Mouse (Mus musculus) kidney, adult 2 months (tissue): ENCODE results near the gene Itgad. TPM values are rescaled to one million over a fixed set of nuclear protein-coding genes. Genes with fewer than 3 reads are reported as not detected.

Experiments
- DNase-seq: peaks from one replicate; pipeline ENCODE4 v3.0.0; 2021
- H3K27ac ChIP-seq: fragments of 200-500 bp; 2 replicates; pipeline ENCODE4 v1.5.1; 2012; ENCODE audit warnings: low read depth, low read length, control low read depth, inconsistent platforms; ENCODE audit not compliant: insufficient read depth
- H3K27me3 ChIP-seq: fragments of 200-500 bp; replicated peaks from 2 replicates; pipeline ENCODE4 v1.6.1; 2012; ENCODE audit warnings: mild to moderate bottlenecking, moderate library complexity, low read length, inconsistent platforms; ENCODE audit not compliant: control insufficient read depth, insufficient read depth
- H3K36me3 ChIP-seq: fragments of 200-500 bp; 2 replicates; pipeline ENCODE4 v1.6.1; 2012; ENCODE audit warnings: mild to moderate bottlenecking, moderate library complexity, low read length, inconsistent platforms; ENCODE audit not compliant: control insufficient read depth, insufficient read depth
- H3K4me1 ChIP-seq: fragments of 200-500 bp; 2 replicates; pipeline ENCODE4 v1.6.1; 2011; ENCODE audit warnings: low read length; ENCODE audit not compliant: control insufficient read depth, insufficient read depth
- H3K4me3 ChIP-seq: fragments of 200-500 bp; 2 replicates; pipeline ENCODE4 v1.5.1; 2011; ENCODE audit warnings: mild to moderate bottlenecking, low read depth, low read length, control low read depth; ENCODE audit not compliant: insufficient read depth
- CTCF ChIP-seq: fragments of 200-500 bp; conservative IDR thresholded peaks from 2 replicates; pipeline ENCODE4 v1.5.1; 2011; ENCODE audit warnings: low read depth, mild to moderate bottlenecking, control low read depth, low read length, moderate library complexity, mixed read lengths; ENCODE audit not compliant: insufficient read depth, insufficient read length
- POLR2A ChIP-seq: fragments of 200-500 bp; IDR thresholded peaks from one replicate; pipeline ENCODE4 v1.6.1; 2011; ENCODE audit warnings: low read depth, low read length, control low read depth
- WGBS: fragments of 180-500 bp; shearing (Covaris S2); methylation state at CpG from one replicate; pipeline ENCODE4 v1.1.7; 2018; 5-methylcytosine and 5-hydroxymethylcytosine counted together
- polyA plus RNA-seq: library from polyadenylated mRNA; depleted of rRNA; stranded (reverse); fragments of >200 nt; gene quantifications from 2 replicates; pipeline ENCODE4 v1.2.3, GENCODE M21; 2012

The Itgad gene
- polyA plus RNA-seq, 1 experiment, result 0.05 TPM

DNA sequence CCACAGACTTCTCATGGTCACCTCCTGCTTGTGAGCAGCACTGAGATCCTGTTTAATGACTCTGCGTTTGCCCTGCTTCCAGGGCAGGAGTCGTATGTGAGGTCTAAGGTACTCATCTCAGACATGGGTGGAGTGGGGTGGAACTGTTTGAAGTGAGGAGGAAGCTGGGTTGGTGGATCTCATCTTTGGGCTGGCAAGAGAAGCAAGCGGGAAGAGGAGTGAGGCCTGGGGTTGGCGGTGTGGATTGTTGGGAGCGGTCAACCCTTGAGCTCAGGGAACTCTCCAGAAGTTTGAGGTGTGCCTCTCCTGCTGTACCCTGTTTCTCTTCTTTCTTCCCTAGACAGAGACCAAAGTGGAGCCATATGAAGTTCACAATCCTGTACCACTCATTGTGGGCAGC is 37.8 kb upstream of the Itgad start:
- TF ChIP-seq POLR2A, result no peak
- TF ChIP-seq CTCF, result no peak
- H3K27ac ChIP-seq, result no peak overlapping the region
- no peaks in the 10 kb centered on the region for H3K4me1 ChIP-seq
- no peaks in the 10 kb centered on the region for H3K36me3 ChIP-seq
- no peaks in the 10 kb centered on the region for H3K27me3 ChIP-seq
- DNase-seq, result no peak
- WGBS, result 87% methylated on average over 5 of the region's 5 CpGs
- no peak overlapping the region for H3K4me3 ChIP-seq

DNA sequence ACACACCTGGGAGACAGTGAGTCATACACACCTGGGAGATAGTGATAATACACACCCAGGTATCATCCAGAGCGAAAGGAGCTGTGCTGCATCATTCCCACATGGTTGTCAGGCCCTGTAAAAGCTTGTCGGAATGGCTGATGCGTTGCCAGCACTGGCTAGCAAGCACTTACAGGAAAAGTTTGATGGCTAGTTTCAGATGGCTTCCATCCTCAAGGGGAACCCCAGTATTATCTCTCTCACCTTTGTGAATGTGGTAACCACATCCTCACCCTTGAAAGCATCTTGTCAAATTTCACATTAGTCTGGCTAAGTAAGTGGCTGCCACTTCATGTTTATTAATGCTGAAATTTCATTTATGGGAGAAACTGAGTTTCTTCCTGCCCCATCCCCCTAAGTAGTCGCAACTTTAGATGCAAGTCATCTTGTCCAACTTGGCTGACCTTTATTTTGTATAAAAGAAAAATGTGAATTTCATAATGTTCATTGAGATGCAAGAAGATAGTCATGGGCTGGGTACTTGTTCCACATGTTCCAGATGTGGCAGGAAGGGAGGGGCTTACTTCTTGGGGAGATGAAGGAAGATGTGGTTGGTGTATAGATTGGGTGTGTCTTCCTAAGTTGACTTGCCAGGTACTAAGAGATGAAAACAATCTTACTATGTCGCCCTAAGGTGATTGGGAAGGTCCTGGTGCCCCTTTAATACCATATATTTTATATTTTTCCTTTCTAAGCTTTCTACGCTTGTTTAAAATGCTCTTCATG is 34.3 kb upstream of the Itgad start:
- no peaks in the 10 kb centered on the region for H3K36me3 ChIP-seq
- TF ChIP-seq POLR2A (no peak), CTCF (no peak)
- DNase-seq, result no peak
- H3K27me3 ChIP-seq, result no peaks in the 10 kb centered on the region
- H3K4me3 ChIP-seq, result no peak overlapping the region
- H3K27ac ChIP-seq, result no peak overlapping the region
- H3K4me1 ChIP-seq, result no peaks in the 10 kb centered on the region
- WGBS, result 87% methylated on average over 6 of the region's 6 CpGs

DNA sequence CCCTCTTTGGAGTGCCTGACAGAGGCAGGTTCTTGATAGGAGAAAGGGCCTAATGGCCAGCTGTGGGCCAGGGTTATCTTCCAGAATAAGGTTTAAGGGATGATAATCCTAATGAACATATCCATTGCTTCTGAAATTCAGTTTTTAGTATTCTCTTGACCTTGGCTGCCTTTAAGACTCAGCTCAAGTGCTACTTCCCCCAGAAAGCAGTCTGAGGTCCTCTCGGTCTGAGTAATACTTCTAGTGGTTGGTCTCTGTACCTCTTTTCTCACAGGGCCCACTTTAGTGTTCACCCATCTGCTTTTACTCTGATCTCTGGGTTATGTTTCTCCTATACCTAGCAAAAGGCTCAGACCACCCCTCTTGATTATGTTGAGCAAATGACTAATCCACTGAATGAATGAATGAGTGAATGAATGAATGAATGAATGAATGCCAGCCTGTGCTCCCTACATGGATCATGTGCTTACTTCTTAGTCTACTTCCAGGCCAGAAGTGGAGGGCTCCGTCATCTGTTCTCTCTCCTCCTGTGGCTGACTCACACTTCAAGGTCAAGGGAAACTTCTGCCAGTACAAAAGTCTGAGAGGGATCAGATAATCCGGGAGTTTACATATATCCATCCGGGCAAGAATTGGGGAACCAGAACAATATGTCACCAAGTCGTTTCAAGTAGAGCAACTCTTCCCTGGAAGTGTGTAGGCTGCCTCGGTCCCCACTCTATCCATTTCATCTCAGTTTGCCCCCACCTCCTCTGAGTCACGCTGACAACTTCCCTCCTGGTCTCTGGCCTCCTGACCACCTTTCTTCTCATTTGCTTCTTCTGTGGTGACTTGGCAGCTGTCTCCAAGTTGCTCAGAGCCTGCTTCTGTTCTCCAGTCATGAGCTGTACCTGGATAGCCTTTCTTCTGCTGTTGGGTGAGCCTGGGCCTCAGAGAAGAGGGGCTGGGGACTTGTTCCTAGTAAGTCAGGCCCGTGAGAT is 25.1 kb upstream of the Itgad start, which contains the start of gene Itgax:
Gene Itgax, plus strand, starts transcription at position 807 of the 980 bp plus-strand sequence.
- Histone ChIP-seq H3K36me3 (no peaks in the 10 kb centered on the region), H3K4me1 (no peaks in the 10 kb centered on the region), H3K27ac (no peak within 1 kb of the TSS), H3K27me3 (no peaks in the 10 kb centered on the region), H3K4me3 (no peak within 1 kb of the TSS)
- no peak for TF ChIP-seq POLR2A
- no peak for TF ChIP-seq CTCF
- DNase-seq, result no peak
- 74% methylated on average over 8 of the region's 8 CpGs for WGBS

DNA sequence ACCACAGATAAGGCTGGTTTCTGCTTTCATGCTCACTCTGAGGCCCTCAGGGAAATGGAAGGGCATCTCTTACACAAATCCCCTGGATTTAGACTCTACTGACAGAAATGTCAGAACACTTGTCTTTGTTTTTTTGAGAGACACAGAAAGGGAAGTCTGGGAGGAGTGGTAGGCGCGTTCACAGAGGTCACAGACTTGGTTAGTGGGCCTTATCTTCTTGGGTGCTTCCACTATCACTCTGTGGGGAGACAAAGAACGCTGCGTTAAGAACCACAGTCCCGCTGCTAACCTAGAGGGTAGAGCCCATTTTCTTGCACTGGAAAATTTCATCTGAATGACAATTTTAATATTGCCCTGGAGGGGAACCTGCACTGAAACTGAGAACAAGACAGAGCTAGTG is 22.0 kb upstream of the Itgad start:
- H3K27me3 ChIP-seq, result no peaks in the 10 kb centered on the region
- H3K36me3 ChIP-seq, result no peaks in the 10 kb centered on the region
- H3K4me3 ChIP-seq, result no peak overlapping the region
- no peaks in the 10 kb centered on the region for H3K4me1 ChIP-seq
- 85% methylated on average over 5 of the region's 5 CpGs for WGBS
- DNase-seq, result no peak
- no peak overlapping the region for H3K27ac ChIP-seq
- TF ChIP-seq CTCF (no peak), POLR2A (no peak)

DNA sequence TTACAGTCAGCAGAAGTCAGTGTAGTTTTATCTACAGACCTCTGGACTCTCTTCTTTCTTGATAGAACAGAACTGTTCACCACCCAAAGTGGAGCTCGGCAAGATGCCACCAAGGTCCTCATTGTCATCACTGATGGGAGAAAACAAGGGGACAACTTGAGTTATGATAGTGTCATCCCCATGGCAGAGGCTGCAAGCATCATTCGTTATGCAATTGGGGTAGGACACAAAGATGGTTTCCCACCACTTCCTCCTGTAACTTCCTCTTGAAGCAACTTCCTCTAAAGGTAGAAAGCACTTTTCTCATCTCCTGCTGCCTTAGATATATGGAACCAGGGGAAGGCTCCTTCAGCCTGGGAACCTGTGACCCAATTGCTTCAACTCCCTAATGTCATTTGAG is 20.6 kb upstream of the Itgad start:
- H3K4me1 ChIP-seq, result no peaks in the 10 kb centered on the region
- H3K4me3 ChIP-seq, result no peak overlapping the region
- WGBS, result 78% methylated on average over 2 of the region's 2 CpGs
- TF ChIP-seq POLR2A (no peak), CTCF (no peak)
- no peak overlapping the region for H3K27ac ChIP-seq
- H3K27me3 ChIP-seq, result no peaks in the 10 kb centered on the region
- peak; percentile 6 for DNase-seq
- no peaks in the 10 kb centered on the region for H3K36me3 ChIP-seq

DNA sequence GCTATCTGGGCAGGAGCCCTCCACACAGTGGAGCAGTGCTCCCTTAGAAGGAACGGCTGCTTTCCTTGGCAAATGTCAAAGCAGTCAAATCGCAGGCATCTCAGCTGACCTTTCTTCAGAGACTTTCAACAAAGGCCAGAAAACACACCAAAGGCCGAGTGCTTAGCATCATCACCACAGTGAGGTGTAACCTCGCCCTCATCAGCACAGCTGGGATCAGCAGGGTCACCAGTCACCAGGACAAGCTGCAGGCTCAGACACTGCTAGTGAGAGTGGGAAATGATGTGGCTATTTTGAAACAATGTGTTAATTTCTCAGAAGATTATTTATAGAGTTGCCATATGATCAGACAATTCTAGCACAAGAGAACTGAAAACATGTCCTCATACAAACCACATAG is 17.2 kb upstream of the Itgad start:
- Histone ChIP-seq H3K4me3 (no peak overlapping the region), H3K27ac (no peak overlapping the region), H3K4me1 (no peaks in the 10 kb centered on the region), H3K27me3 (no peaks in the 10 kb centered on the region), H3K36me3 (no peaks in the 10 kb centered on the region)
- no peak for DNase-seq
- 56% methylated on average over 4 of the region's 4 CpGs for WGBS
- no peak for TF ChIP-seq CTCF
- no peak for TF ChIP-seq POLR2A

DNA sequence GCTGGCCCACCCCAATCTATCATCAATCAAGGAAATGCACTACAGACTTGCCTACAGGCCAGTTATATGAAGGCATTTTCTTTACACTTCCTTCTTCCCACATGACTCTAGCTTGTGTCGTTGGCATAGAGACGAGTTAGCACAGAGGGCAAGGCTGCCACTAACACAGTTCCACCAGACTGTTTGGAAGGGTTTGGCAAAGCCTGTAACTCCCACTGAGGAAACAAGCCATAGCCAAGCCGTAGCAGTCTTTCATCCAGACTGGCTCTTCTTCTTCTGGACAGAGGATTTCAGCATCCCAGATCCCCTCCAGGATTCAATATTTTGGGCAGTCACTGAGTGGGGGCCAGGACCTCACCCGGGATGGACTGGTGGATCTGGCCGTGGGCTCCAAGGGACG is 14.6 kb upstream of the Itgad start:
- no peaks in the 10 kb centered on the region for H3K27me3 ChIP-seq
- TF ChIP-seq POLR2A (no peak), CTCF (no peak)
- WGBS, result 94% methylated on average over 6 of the region's 6 CpGs
- no peaks in the 10 kb centered on the region for H3K36me3 ChIP-seq
- no peak overlapping the region for H3K27ac ChIP-seq
- no peaks in the 10 kb centered on the region for H3K4me1 ChIP-seq
- DNase-seq, result no peak
- H3K4me3 ChIP-seq, result no peak overlapping the region
